Mouse (Mus musculus) kidney, embryonic 15.5 days (tissue): ENCODE measurements around the gene Ubac1. TPM values are rescaled to one million over a fixed set of nuclear protein-coding genes. Genes with fewer than 3 reads are reported as not detected.
A peak's percentile ranks its signal among the peaks of the same experiment; 100 is the strongest.

Experiments
- ATAC-seq: fragments of 200-750 bp; cut with Nextera tagmentation; replicated peaks from 2 replicates; pipeline ENCODE4 v1.8.0; 2017; ENCODE audit warnings: moderate TSS enrichment; ENCODE audit not compliant: low FRiP score
- H3K27ac ChIP-seq: fragments of 300-500 bp; sonication (generic); 2 replicates; pipeline ENCODE4 v1.5.1; 2015; ENCODE audit warnings: mild to moderate bottlenecking, inconsistent platforms
- H3K27me3 ChIP-seq: fragments of 300-500 bp; sonication (generic); 2 replicates; pipeline ENCODE4 v1.6.1; 2015; ENCODE audit warnings: inconsistent platforms
- H3K36me3 ChIP-seq: fragments of 300-500 bp; sonication (generic); 2 replicates; pipeline ENCODE4 v1.6.1; 2015; ENCODE audit warnings: inconsistent platforms
- H3K4me1 ChIP-seq: fragments of 300-500 bp; sonication (generic); 2 replicates; pipeline ENCODE4 v1.6.1; 2015; ENCODE audit warnings: inconsistent platforms
- H3K4me2 ChIP-seq: fragments of 300-500 bp; sonication (generic); 2 replicates; pipeline ENCODE4 v1.6.1; 2015; ENCODE audit warnings: moderate library complexity, mild to moderate bottlenecking, inconsistent platforms
- H3K4me3 ChIP-seq: fragments of 300-500 bp; sonication (generic); replicated peaks from 2 replicates; pipeline ENCODE4 v1.5.1; 2015; ENCODE audit warnings: mild to moderate bottlenecking, inconsistent platforms
- H3K9ac ChIP-seq: fragments of 300-500 bp; sonication (generic); 2 replicates; pipeline ENCODE4 v1.6.1; 2015; ENCODE audit warnings: mild to moderate bottlenecking, inconsistent platforms
- H3K9me3 ChIP-seq: fragments of 300-500 bp; sonication (generic); replicated peaks from 2 replicates; pipeline ENCODE4 v1.6.1; 2016; ENCODE audit warnings: inconsistent platforms
- whole genome bisulfite sequencing: fragments of 180-500 bp; shearing (Covaris S2); methylation state at CpG from one replicate; pipeline ENCODE4 v1.1.7; 2015; ENCODE audit warnings: mixed read lengths; 5-methylcytosine and 5-hydroxymethylcytosine counted together
- polyA plus RNA-seq: library from polyadenylated mRNA; unstranded; fragments of >200 nt; fragmentation: Nextera tagmentation; extraction: Ambion mirVana; gene quantifications from 2 replicates; pipeline ENCODE4 v1.2.1, GENCODE M21; 2015

Ubac1 gene
- polyA plus RNA-seq: 89.8 and 94.5 TPM in 2 replicates

DNA sequence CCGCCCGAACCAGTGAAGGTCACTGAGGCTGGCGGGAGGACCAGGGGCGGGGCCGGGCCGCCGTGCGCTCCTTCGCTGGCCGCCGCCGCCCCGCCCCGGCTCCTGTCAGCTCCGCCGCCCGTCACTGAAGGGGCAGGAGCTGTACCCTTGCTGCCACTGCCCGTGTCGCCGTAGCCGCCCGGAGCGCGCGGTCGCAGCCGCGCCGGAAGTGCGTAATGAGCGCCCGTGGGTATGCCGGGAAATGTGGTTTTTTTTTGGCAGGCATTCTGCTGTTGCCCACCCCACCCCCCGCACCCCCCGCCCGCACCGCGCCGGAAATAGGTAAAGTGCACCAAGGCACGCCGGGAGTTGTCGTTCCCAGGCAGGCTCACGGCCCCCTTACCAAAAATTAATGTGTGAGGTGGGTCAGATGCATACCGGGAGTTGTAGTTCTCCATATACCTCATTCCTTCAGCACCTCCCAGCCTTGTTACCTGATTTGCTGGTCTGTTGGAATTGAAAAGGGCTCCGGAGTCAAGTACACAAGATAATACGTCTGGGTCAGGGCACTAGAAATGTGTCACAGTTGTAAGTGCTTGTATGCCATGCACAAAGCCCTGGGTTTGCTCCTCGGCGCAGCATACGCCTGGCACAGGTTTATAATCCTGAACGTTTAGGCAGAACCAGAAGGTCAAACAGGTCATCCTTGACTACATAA, at the start of gene Ubac1:
Ubac1 (minus strand) TSS at position 187 of the 697 bp plus-strand sequence.
- Histone ChIP-seq H3K27me3 (no peaks in the 10 kb centered on the region), H3K4me2 (peak within 1 kb of the TSS; percentile 84), H3K4me3 (peak within 1 kb of the TSS; percentile 89), H3K27ac (peak within 1 kb of the TSS; percentile 89), H3K9me3 (no peaks in the 10 kb centered on the region), H3K4me1 (peaks cover 25% of the 10 kb centered on the region), H3K9ac (peak within 1 kb of the TSS; percentile 76), H3K36me3 (no peaks in the 10 kb centered on the region)
- ATAC-seq: peak; percentile 94
- WGBS: 6% methylated on average over 50 of the region's 50 CpGs

DNA sequence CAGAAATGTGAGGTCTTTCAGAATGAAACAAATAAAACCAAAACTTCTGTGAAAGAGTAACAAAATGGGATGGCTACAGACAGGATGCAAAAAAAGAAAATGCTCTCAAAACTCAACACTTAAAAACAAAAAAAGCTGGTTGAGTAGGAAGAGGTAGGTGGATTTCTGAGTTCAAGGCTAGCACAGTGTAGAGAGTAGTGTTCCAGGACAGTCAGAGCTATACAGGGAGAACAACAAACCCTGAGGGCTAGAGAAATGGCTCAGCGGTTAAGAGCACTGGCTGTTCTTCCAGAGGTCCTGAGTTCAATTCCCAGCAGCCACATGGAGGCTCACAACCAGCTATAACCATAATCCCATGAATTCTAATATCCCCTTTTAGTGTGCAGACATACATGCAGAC, 47.0 kb upstream of the Ubac1 start:
- 88% methylated on average over 1 of the region's 1 CpGs for WGBS
- 0 out of 2 replicates have a peak, but pooled peaks cover 10% of the 10 kb centered on the region for H3K4me1 ChIP-seq
- no peak for ATAC-seq

DNA sequence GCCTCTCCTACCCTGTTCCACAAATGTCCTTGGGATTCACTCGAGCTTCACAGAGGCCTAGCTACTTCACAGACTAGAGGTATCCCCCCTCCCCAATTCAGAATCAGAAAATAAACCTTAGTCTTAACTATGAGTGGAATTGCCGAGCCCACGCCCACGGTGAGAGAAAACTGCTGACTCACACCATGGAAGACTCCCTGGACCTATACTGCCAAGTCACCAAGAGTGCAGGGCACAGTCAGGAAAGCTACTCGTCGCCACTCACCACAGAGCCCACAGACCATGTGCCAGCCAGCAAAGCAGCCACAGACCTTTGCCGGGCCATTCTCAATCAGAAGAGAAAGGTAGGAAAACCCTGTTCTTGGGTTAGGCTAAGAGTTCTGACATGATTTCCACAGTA, 46.6 kb upstream of the Ubac1 start:
- no peaks in the 10 kb centered on the region for H3K36me3 ChIP-seq
- H3K27ac ChIP-seq: 0 out of 2 replicates have a peak overlapping the region, but pooled peaks have one; percentile 9
- ATAC-seq: no peak
- 71% methylated on average over 7 of the region's 7 CpGs for WGBS
- H3K4me2 ChIP-seq: no peak overlapping the region
- no peak overlapping the region for H3K9ac ChIP-seq
- H3K27me3 ChIP-seq: no peaks in the 10 kb centered on the region
- no peak overlapping the region for H3K4me3 ChIP-seq
- H3K4me1 ChIP-seq: 0 out of 2 replicates have a peak, but pooled peaks cover 10% of the 10 kb centered on the region
- no peaks in the 10 kb centered on the region for H3K9me3 ChIP-seq

More for the DNA sequence above, 47.0 kb upstream of the Ubac1 start:
- H3K4me3 ChIP-seq: no peak overlapping the region
- H3K36me3 ChIP-seq: no peaks in the 10 kb centered on the region
- no peaks in the 10 kb centered on the region for H3K9me3 ChIP-seq
- no peak overlapping the region for H3K4me2 ChIP-seq
- H3K27ac ChIP-seq: no peak overlapping the region
- no peaks in the 10 kb centered on the region for H3K27me3 ChIP-seq
- no peak overlapping the region for H3K9ac ChIP-seq

DNA sequence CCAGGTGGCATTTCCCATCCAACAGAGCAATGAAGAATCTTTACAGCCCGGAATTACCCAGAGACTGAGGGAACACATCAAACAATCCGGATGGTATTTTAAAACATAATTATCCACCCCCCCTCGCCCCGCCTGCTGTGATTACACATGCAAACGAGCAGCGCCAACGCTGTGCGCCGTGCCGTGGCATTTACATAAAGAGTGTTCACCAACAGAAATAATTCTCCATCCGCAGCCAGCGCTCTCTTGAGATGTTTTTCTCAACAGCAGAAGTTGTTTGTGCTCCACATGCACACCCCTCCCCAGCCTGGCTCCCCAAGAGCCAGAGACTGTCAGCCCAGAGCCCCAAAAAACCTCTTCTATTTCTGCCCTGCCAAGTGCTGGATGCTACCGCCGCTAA, 45.0 kb upstream of the Ubac1 start:
- 55% methylated on average over 14 of the region's 14 CpGs for WGBS
- no peaks in the 10 kb centered on the region for H3K36me3 ChIP-seq

DNA sequence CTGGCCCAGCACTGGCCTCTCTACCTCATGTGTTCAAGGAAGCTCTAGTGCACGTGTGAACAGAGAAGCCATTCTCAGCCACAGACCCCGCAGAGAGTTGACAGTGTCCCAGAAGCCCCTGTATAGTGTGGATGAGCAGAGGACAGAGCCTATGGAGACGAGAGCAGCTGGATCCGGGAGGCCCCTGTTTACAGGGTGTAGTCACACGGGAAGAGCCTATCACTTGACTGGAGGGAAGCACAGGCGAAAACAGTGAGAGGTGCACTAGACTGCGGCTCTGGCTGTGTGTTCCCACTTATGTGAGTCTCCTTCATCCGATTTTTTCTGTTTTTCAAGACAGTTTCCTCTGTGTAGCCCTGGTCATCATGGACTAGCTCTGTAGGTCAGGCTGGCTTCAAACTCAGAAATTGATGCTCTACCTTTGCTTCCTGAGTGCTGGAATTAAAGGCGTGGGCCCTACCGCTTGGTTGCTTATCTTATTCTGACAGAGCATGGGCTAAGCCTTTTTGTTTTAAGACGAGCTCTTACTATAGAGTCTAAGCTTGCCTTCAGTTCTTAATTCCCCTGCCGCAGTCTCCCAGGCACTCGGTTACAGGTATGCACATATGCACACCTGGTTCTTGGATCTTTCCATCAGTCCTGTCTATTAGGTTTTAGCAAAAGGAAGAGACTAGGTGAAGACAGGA, 41.3 kb upstream of the Ubac1 start:
- no peaks in the 10 kb centered on the region for H3K36me3 ChIP-seq
- H3K4me3 ChIP-seq: no peak overlapping the region
- no peaks in the 10 kb centered on the region for H3K27me3 ChIP-seq
- H3K9me3 ChIP-seq: no peaks in the 10 kb centered on the region
- H3K4me2 ChIP-seq: no peak overlapping the region
- H3K27ac ChIP-seq: no peak overlapping the region
- 79% methylated on average over 13 of the region's 13 CpGs for WGBS
- H3K9ac ChIP-seq: no peak overlapping the region
- peaks cover 15% of the 10 kb centered on the region; the same call in 1 of the 2 replicates for H3K4me1 ChIP-seq
- no peak for ATAC-seq

More for the DNA sequence above, 45.0 kb upstream of the Ubac1 start:
- Histone ChIP-seq H3K4me1 (0 out of 2 replicates have a peak, but pooled peaks cover 10% of the 10 kb centered on the region), H3K9me3 (no peaks in the 10 kb centered on the region), H3K27ac (no peak overlapping the region), H3K9ac (no peak overlapping the region), H3K27me3 (no peaks in the 10 kb centered on the region), H3K4me2 (no peak overlapping the region), H3K4me3 (no peak overlapping the region)
- ATAC-seq: no peak

DNA sequence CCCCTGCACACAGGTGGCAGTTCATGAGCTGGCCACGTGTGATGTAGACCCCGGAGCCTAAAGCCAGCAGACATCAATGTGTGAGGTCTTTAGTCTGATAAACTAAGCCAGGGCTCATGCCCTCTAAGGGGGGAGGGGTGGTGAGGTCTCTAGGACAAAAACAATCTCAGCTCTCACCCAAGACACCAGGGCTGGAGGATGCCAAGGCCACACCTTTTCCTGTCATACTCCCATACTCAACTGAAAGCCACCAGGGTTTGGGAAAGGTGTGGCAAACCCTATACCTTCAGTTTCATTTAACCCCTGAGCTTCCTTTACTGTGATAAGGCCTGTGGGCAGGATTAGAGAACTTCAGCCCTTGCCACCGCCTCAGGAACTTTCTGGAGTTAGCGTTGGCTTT, 40.7 kb upstream of the Ubac1 start:
- Histone ChIP-seq H3K9me3 (no peaks in the 10 kb centered on the region), H3K27ac (no peak overlapping the region), H3K36me3 (no peaks in the 10 kb centered on the region), H3K9ac (no peak overlapping the region), H3K4me2 (no peak overlapping the region), H3K4me3 (no peak overlapping the region), H3K27me3 (no peaks in the 10 kb centered on the region), H3K4me1 (peaks cover 9% of the 10 kb centered on the region; the same call in 1 of the 2 replicates)
- ATAC-seq: no peak
- 69% methylated on average over 4 of the region's 4 CpGs for WGBS

DNA sequence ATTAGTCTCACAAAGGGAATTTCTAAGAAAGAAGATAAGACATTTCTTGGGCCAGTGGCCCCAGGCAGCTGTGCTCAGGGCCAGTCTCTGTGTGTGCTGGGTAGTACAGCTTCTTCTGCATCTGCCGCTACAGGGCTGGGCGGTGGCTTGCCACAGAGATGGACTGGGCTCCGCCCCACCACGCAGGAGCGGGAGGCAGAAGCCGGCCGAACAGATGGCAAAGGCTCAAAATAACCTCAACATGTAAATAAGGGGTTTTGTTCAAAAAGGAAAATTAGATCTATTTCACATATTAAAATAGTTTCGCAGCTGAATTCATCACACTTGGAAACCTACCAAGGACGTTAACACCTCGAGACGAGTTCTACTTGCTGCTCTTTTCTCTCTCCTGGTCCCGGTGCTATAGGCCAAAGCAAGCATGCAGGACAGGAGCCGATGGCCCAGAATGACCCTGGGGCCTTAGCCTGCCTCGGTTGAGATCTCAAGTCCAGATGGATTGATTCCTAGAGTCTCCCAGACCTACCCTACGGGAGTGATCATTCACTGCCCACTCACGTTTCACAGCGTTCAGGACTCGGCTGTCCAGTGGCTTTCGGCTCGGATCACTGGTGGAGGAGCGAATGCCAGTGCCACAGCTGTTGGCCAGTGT, 39.6 kb upstream of the Ubac1 start:
- WGBS: 49% methylated on average over 21 of the region's 21 CpGs
- no peak for ATAC-seq
- H3K27ac ChIP-seq: no peak overlapping the region
- no peaks in the 10 kb centered on the region for H3K27me3 ChIP-seq
- H3K4me3 ChIP-seq: no peak overlapping the region
- no peaks in the 10 kb centered on the region for H3K36me3 ChIP-seq
- no peak overlapping the region for H3K4me2 ChIP-seq
- peaks cover 12% of the 10 kb centered on the region for H3K4me1 ChIP-seq
- H3K9ac ChIP-seq: no peak overlapping the region
- no peaks in the 10 kb centered on the region for H3K9me3 ChIP-seq

DNA sequence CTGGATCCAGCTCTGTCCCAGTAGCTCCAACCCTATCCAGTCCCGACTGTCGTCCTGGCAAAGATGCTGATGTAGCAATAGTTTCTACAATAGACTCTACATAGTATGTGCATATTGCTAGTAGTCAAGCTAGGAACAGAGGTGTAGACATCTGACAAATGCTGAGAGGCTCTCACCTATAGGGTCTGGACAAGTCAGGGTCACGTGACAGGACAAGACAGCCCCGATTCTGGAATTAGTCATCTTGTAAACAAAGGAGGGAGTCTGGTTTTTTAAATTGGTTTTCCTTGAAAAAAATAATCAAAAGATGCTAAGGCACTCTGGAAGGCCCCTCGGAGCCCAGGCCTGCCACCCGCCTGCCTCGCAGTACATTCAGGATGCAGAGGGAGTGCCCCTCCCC, 35.5 kb upstream of the Ubac1 start:
- H3K4me1 ChIP-seq: peaks cover 32% of the 10 kb centered on the region
- no peaks in the 10 kb centered on the region for H3K9me3 ChIP-seq
- H3K27ac ChIP-seq: no peak overlapping the region
- no peak overlapping the region for H3K4me2 ChIP-seq
- ATAC-seq: no peak
- H3K4me3 ChIP-seq: no peak overlapping the region
- no peaks in the 10 kb centered on the region for H3K27me3 ChIP-seq
- H3K9ac ChIP-seq: no peak overlapping the region
- no peaks in the 10 kb centered on the region for H3K36me3 ChIP-seq
- 86% methylated on average over 7 of the region's 7 CpGs for WGBS

DNA sequence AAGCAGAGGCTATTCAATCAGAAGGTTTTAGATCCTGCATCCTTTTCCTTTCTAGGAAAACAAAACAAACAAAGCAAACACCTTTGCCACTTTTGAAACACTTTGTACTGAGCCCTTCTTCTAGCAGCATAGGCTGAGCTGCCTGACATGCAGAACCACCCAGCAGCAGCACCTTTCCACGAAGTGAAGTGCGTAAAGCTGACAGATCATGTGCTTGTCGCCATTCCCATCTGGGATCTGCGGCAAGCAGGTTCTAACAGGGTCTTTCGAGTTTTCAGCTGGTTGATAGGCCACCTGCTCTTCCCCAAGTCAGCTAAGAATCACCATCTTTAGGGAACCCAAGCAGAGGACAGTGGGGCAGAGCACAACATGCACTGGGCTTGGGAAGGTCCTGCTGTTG, 34.7 kb upstream of the Ubac1 start:
- Histone ChIP-seq H3K27me3 (no peaks in the 10 kb centered on the region), H3K9me3 (no peaks in the 10 kb centered on the region), H3K27ac (no peak overlapping the region), H3K9ac (no peak overlapping the region), H3K36me3 (no peaks in the 10 kb centered on the region), H3K4me1 (peaks cover 31% of the 10 kb centered on the region), H3K4me3 (no peak overlapping the region), H3K4me2 (no peak overlapping the region)
- ATAC-seq: no peak
- 49% methylated on average over 5 of the region's 5 CpGs for WGBS

DNA sequence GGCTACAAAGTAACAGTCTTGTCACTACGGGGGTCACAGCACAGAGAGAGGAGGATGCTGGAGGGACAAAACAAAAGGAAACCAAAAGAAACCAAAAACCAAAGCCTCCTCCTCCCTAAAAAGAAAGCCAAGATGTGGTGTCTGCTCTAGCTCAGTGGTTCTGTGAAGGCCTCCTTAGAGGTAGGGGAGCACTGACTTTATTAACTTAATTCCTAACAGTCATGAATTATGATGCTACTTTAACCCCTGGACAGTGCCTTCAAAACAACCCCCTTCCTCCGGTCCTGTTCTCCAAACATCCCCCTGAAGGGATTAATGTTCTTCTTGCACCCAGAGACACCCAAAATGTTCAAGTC, 34.2 kb upstream of the Ubac1 start:
- peak; percentile 44; the same call in 1 of the 2 replicates for ATAC-seq
- H3K27me3 ChIP-seq: no peaks in the 10 kb centered on the region
- H3K4me3 ChIP-seq: no peak overlapping the region
- H3K36me3 ChIP-seq: no peaks in the 10 kb centered on the region
- peak overlapping the region; percentile 46 for H3K27ac ChIP-seq
- no peak overlapping the region for H3K4me2 ChIP-seq
- WGBS: 20% methylated on average over 2 of the region's 2 CpGs
- no peak overlapping the region for H3K9ac ChIP-seq
- no peaks in the 10 kb centered on the region for H3K9me3 ChIP-seq
- peaks cover 26% of the 10 kb centered on the region for H3K4me1 ChIP-seq

DNA sequence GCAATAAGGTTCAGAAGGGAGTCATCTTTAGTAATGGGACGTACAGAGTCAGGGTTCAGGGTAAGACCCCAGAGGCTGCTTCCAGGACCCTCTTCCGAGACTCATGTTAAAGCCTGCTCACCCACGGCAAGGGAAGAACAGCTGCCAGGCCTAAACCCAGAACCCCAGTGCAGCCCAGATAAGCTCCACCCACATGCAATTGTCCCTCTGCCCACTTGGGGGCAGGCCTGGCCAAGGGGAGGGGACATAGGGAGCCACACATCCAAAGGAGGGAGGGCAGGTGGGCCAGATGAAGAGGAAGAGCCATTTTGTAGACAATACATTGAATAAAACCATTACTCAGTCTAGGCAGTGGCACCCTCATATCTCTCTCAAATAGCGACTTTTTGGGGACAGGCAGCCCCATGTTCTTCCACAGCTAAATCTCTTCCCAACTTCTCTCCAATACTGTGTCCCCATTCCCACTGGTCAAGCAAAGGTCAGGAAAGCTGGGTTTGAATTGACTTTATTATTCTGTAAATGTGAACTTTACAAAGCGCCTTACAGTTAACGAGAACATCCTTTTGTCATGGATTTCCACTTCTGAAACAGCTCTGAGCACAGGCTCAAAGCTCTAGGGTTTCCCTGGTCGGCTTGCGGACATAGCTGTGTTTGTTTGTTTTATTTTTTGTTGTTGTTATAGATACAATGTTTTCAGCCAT, 33.6 kb upstream of the Ubac1 start:
- Histone ChIP-seq H3K9me3 (no peaks in the 10 kb centered on the region), H3K27me3 (no peaks in the 10 kb centered on the region), H3K4me1 (peaks cover 26% of the 10 kb centered on the region), H3K4me2 (no peak overlapping the region), H3K4me3 (no peak overlapping the region), H3K9ac (no peak overlapping the region), H3K27ac (peak overlapping the region; percentile 46), H3K36me3 (no peaks in the 10 kb centered on the region)
- 30% methylated on average over 8 of the region's 8 CpGs for WGBS
- peak; percentile 61; the same call in 1 of the 2 replicates for ATAC-seq
